Mouse (Mus musculus) CH12F3 (cell line): ENCODE measurements around the gene Eif3k.

Experiments
- in situ Hi-C: fragments of 300-500 bp; cut with MboI; formaldehyde crosslinking; loops from 2 replicates; pipeline ENCODE4 v1.14.3; 2020; ENCODE audit warnings: low sequenced_read_pairs

Gene Eif3k

DNA sequence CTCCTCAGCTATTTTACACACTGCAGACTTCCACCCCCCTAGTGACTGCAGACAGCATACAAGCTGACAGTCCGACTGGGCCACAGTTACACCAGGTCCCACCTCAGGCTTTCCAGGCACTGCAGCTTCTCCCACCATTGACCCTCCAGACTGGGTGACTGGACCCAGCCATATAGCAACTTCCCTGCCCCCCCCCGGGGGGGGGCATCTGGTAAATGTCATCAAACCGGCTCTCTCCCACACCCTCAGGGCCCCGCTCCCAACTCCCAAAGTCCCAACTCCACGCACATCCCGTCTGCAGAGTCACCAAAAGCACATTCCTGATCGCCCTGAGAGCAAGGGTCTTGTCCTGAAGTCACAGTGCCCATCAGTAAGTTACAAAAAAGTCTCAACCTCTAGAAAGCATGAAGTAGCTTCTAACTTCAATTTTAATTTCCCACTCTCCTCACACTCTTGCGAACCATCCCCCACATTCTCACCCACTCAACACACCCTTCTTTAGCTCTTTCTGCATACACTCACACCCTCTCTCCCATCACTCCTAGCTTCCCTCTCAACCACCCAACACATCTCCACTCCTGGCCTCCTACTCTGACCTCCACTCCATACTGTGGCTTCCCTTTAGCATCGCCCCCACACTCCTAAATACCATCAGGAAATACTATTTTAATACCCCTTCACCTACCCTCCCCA, 21.2 kb downstream of the Eif3k start:
- in situ Hi-C loops: no loop called here

DNA sequence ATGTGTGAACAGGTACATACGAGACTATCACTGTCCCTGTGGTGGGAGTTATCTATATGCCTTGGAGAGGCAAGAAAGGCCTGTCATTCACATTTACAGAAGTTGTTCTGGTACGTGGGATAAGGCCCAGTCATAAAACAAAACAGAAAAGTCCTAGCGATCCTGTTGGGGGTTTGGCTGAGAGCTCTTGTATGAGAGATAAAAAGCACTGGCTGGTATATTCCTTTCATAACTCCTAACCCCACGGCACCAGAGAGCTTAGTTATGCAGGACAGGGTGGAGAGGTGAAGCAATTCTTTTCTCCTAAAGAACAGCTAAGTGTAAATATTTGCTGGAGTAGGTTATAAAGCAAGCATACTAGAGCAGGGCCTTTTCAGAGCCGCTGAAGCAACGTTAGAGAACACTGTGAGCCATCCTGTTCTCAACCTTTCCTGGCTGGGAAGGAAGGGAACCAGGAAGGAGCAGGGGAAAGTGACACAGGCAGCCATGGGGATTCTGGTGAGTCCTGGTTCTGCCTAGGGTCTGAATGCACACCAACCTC, 22.1 kb downstream of the Eif3k start:
- in situ Hi-C loops: no loop called here

DNA sequence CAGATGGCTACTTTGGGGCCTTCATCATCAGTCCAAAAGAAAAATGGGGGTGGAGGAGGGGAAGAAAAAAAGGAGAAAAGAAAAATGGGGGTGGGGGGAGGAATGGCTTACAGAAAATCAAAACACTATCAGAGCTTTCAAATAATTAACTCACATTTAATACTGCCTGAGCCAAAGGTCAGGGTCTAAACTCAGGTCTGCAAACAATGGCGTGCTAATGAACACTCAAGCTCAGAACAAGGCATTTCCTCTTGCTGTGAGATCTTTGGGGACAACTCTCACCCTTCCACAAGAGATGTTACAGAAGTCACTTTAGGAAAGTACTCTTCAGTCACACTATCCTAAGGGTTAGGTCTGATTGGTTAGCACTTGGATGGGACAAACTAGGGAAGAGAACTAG, 22.9 kb downstream of the Eif3k start:
- in situ Hi-C loops: no loop called here

DNA sequence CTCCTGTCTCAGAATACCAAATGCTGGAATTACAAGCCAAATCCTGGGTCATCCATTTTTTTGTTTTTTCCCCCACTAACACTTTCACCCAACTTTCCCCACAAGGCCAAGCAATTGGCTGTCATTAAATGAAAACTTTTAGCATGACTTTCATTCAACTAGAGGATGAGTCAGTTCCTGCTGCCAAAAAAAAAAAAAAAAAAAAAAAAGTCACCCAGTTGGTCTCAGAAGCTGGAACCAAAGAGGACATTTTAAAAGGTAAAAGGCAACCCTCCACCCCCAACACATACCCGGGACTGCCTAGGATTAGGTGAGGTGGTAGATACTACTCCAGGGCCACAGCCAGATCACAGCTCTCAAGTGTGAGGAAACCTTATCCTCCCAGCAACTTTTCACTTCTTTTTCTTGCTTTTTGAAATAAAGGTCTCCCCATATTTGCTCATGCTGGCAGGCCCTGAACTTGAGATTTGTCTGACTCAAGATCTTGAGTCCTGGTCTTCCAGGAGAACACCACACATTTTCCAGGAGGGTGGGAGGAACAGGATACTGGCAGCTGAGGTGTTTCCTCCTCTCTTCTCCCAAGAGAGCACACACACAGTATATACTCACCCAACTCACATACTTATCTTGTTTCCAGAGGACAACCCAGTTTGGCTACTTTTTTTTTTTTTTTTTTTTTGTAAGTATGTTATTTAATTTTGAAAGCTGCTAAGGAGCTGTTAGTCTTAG, 23.5 kb downstream of the Eif3k start:
- in situ Hi-C loops: no loop called here

DNA sequence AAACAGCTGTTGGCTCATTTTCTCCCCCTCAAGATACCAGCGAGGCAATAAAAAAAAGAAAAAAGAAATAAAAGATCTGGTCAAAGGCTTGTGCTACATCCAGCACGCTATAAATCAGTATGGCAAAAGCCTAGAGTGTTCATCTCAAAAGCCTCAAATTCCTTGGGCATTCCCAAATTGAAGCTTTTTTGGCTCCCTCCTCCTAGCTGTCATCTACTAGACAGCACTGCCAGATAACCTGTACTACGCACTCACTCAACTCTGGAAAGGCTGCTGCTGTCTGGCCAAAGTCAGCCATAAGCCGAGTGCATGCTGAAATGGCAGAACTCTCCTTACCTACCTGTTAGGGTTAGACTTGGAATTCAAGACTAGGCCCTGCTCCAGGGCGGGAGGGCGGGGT, 24.4 kb downstream of the Eif3k start:
- in situ Hi-C loops: no loop called here

DNA sequence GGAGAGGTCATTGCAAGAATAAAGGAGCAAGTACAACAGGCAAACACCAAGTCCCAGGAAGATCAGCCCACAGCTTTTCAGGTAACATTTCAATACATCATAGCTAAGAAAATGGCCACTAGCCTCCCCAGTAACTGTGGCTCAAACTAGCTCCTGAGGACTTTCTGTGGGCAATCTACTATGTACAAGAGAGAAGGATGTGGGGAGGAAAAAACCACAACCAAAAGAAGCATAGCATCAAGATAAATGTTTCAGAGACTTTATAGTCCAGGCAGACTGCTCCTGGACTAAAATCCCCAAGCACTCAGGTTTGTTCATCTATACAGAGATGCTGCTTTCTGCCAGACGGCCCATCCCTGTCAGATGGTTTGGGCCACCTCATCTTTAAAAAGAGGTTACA, 25.4 kb downstream of the Eif3k start:
- in situ Hi-C loops: no loop called here

DNA sequence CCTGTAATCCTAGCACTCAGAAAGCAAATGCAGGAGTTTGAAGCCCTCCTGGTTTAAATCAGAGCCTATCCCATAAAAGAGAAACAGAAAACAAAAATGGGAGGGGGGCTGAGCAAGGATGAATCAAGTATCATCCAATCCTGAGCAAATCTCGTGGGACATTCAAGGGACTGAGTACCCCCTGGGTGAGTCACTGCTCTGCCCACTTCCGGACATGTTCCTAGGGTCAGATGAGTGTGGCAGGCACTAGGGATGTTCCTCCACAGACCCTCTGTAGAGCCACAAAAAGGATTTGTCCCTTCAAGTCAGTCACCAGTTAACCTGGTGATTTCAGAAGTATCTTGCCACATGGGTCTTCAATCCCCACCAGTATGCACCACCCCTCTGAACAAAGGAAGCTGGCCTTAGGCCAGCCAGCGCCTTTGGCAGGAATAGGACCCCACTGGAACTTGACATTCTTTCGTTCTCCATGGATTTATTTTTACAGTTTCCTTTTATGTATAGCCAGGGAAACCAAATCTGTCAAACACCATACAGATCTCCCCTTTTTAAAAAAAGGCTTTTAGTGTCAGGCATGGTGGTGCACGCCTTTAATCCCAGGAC, 26.3 kb downstream of the Eif3k start:
- in situ Hi-C loops: no loop called here

DNA sequence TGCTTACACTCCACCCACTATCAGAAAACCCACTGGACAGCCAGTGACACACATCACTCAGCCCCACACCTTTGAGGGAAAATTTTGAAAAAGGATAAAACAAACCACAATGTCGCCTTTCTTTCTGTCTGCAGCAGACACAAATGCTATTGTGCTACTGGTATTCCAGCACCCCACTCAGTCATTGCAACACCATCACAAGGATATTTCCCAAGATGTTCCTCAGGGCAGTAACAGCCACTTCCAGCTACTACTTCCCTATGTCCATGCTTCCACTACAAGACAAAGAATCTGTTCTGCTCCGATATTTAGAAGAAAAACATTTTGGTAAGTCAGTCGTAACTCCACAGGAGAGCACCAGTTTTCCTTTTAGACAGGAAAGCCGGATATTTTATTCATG, 26.9 kb downstream of the Eif3k start:
- in situ Hi-C loops: no loop called here

DNA sequence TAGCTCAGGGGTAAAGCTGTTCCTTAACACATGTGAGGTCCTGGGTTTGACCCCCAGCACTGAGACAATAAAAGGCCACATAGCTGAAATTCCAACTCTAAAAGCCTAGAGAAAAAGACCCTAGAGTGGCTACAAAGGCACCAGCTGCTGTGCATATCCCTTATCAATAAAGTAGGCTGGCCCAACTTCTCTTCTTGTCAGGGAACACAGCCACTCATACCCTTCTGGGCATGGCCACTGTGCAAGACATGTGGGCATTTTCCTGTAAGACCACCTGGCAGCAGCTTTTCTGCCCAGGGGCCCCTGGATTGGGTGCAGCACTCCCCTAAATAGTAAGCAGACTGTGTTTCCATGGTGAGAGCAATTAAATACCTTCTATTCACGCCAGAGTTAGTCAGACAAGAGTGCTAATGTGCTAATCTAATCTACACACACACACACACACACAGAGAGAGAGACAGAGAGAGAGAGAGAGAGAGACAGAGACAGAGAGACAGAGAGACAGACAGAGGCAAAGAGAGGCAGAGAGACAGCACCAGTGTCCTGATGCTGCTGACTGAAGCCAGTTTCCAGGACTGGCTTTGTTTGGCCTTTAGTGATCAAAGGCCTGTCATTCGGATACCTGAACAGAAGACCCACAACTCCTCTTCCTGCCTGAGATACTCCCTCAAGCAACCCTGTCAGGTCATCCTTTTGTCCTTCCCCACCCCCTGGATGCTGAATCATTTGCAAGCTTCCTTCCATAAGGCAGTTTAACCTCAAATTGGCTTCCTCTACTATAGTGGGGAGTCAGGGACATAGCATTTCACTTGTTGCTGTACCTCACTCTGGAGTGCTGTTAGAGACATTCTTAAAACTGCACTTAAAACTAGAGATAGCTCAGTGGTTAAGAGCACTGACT, 27.9 kb downstream of the Eif3k start:
- in situ Hi-C loops: no loop called here

DNA sequence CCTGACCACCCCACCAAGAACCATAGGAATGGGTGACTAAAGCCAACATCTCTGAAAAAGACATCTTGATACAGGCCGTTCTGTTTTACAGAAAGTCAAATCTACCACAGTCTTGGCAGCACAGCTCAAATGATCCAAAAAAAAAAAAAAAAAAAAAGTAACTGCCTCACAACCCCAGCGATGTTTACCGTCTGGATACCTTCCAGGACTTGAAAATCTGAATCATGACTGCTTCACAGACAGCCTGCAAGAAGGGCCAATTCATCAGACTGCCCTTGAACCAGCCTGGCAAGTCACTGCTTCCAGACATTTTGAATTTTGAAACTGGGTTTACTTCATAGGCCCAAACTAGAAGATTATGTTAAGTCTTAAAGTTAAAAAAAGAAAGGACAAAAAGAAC, 28.9 kb downstream of the Eif3k start:
- in situ Hi-C loops: no loop called here

DNA sequence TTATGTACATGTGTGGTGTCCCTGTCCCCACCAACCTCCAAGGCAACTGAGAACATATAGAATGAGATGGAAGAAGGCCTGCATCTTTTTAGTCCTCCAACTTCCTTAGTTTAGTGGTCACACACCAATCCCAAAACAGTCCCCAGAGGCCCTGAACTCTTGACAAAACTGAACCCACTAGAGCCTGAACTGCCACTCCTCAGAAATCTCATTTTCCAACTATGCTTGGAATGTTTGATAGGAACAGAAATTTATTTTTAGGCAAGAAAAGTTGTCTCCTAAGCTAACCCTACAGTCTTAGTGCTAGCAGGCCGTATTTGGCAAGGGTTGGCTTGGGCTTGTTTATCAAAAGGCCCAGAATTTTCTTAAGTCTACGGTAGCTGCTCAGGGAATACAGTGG, 29.9 kb downstream of the Eif3k start:
- in situ Hi-C loops: no loop called here

DNA sequence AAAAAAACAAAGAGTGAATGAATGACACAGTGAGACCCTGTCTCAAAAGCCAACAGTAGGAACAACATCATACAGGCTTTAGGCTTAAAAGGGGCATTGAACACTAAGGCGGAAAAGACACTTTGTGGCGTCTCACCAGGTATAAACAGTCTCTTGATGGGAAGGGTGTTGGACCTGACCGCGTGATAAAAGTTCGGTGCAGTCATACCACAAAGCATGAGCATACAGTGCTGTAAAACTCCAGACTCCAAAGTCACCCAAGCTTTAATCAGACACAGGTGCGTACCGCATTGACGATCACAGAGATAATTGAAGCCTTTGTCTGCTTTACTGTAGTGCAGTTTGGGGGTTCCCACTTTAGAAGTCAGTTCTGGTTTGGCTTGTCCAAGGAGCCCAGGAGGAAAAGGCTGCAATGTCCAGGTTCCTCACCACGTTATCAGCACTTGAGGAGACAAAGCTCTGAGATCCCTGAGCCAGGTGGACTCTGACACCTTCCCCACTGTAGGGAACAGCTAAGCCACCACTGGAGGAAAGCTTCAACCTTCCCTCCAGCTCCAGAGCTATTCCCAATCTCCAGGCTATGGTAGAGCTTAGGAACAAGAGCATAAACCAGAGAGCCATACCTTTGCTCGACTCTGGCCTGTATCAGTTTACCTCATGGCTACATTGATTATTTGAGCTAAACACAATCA, 31.2 kb downstream of the Eif3k start:
- in situ Hi-C loops: no loop called here

DNA sequence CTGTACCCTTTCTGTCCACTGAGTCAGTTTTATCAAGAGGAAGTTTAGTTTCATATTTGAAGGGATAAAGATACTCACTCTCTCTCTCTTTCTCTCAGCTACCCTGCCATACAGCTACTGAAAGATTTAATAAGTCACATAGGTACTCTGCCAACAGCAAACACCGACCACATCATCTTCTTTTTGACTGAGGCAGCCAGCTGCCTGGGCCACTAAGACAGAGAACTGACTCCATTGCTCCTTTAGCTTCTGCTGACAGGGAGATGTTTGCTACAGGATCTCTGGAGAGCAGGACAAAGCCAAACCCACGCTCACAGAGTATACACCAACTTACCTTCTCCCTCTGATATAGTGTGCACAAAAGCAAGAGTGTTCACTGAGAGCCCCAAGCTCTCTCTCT, 32.4 kb downstream of the Eif3k start:
- in situ Hi-C loops: no loop called here

DNA sequence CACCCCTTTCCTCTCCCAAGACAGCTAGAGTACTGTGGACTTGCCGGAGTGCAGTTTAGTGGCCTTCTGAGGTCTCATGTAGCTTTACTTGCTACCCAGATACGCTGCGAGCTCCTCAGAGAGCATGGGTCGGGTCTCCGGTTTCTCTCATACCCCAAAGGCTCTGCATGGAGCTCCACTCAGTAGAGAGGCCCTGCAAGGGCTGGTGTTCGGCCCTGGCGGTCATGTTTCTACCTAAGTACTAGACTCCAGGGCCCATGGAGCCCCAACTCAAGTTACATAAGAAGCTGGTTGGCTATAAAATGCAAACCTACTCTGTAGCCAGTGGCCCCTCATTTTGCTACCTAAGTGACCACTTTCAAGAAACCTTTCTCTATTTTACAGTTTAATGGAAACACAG, 32.9 kb downstream of the Eif3k start:
- in situ Hi-C loops: no loop called here

DNA sequence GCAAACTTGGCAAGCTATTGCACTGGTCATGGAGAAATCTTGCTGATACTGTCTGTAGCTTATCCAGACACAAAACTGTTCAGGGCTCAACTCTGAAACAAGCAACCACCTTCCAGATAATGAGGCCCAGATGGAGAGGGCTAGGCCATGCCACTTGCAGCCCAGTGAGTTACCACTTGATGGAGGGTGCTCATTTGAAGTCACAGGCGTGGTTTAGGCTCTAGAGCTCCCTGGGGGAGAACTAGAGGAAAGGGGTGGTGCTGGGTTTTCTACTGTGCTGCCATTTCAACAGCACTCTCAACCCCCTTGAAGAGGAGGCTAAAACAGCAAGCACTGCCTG, 35.4 kb downstream of the Eif3k start:
- in situ Hi-C loops: no loop called here

DNA sequence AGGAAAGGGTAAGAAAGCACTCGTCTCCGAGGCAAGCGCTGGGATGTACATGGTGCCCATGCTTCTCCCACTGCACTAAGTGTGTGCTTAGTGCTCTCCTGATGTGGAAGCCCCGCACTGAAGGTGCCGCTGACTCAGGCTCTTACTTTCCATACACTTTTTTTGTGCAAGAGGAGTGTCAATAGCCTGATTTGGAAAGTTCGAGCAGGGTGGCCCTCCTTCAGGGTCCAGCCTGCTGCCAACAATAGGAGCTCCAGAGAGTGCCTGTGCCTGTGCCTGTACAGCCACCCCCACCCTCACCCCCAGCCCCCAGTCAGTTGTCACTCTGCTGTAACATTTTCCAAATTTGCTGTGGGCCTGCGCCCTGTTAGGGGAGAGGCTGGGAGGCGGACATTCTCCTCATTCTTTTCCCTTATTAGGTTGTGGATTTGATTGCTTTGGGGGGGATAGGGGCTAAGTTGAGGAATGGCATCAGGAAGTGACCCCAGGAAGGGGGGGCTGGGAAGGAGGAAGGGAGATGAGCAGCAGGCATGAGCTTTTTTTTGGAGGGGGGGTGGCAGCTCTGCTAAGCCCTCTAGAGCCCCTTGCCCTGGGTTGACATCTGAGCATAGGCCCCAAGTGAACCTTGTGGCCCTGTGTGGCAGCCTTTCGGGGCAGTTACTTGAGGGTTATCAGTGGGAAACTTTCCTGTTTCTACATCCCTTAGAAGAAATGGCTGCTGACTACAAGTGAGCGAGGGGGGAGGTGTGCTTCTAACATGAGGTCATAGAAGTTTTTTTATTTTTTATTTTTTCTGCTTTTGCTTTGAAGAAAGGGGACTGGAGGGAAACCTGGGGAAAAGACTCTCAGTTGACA, 36.0 kb downstream of the Eif3k start:
- in situ Hi-C loops: no loop called here

DNA sequence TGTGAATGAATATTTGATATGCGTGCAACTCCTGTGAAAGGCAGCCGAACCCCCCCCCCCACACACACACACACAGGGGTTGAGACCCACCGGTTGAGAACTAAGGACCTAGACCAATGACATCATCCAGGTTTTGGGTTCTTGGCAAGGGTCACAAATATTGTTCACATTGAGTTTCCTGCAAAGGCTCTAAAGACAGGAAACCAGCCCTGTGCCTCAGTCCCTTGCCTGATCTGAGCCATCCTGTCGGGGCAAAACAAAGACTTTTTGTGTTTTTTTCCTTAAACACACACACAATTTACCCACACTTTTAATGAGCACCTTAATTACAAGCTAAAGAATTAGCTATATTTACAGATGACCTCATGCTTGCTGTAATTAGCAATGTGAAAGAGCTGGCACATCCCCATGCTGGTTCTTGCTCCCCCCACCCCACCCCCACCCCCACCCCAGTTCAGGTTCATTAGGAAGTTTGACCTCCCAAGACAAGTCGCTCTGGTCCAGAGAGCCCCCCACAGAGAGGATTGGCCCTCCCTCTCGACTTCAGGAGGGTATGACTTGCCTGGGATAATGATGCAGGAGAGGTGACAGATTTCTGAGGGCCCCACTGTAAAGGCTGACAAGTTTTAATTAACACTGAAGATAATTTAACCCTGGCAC, 36.8 kb downstream of the Eif3k start:
- in situ Hi-C loops: no loop called here

DNA sequence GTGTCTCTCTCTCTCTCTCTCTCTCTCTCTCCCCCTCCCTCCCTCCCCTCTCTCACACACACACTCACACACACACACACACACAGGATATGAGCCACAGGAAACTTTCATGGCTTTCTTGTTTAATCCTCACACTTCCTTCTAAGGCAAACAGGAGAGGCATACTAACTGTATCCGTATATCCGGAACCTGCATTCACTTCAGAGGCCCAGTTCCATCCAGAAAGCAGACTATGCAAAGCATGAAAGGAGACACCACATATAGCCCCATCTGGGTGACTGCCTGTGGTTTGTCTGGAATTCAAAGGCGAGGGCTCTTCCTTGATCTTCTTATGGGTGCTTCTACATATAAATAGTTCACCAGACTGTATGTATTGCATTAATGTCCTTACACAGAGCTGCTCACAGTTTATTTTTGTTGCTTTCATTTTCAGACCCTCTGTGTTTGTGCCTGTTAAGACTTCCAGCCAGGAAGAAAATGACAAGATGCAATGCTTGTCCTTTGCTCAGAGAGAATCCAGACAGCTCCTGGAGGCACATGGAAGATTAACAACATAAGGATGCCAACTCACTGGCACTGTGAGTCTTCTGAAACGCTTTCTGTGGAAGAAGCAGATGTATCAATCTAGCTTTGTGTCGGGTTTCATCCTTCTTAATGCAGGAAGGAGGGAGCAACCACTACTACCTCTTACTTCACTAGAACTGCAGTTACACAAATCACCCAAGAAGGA, 38.0 kb downstream of the Eif3k start:
- in situ Hi-C loops: no loop called here

DNA sequence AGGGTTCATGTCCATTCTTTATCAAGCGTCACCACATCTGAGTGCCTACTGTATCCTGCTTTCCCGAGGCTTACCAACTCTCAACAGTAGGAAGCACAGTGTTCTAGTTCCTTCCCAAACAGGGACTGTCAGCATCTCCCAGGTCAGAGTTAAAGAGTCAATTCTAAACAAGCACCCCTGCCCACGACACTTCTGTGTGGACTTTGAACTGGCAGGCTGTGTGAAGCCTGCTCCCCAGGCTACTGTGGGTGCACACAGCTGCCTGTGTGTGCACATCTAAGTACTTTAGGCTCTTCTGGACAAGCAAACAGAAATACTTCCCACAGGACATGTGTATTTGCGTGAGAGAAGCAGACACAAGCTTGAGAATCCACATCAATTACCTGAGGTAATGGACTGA, 40.1 kb downstream of the Eif3k start:
- in situ Hi-C loops: no loop called here
